Mouse (Mus musculus): ENCODE results near the gene Dot1l.

Gene Dot1l

GRCm38 (mm10) chr10:80792175-80793032 is 37.4 kb downstream of the Dot1l start:
- peak; percentile 30 for DNase-seq (ENCODE audit: low read depth, low spot score)

DNA sequence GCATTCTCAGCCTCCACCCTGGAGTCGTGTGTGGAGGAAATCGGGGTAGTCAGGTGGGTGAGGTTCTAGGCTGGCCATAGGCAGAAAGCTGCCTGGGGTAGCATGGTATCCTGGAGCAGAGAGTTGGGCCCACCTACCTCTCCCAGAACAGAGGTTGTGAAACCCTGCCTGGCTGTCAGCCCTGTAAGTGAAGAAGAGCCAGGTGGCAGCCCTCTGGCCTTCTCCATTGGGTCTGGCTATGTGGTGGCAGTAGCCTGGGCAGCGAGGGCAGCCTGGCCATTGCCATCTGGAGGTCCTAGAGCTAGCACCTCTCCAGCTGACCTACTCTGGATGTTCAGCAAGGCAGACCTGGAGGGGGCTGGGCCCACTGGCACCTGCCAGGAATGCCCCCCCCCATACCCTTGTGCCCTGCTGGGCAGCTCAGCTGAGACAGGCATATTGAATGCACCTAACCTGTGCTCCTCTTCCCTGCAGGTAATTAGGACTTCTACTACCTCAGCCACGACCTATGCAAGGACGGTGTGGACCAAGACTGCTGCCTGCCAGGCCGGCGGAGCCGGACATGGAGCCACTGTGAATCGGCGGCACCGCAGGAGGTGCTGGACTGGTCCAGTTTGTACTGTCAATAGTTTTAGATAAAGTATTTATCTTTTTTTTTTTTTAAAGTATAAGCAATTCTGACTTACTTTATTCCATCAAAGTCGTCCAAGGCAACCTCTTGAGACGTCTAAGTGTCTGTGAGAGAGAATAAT is 38.2 kb downstream of the Dot1l start:
- no peak for DNase-seq (ENCODE audit: low read depth, low spot score)

GRCm38 (mm10) chr10:80793803-80794202 is 38.8 kb downstream of the Dot1l start:
- DNase-seq (ENCODE audit: low read depth, low spot score): no peak

GRCm38 (mm10) chr10:80794750-80795149 is 39.7 kb downstream of the Dot1l start:
- no peak for DNase-seq (ENCODE audit: low read depth, low spot score)

GRCm38 (mm10) chr10:80796307-80796848 is 41.4 kb downstream of the Dot1l start:
- DNase-seq (ENCODE audit: low read depth, low spot score): no peak

DNA sequence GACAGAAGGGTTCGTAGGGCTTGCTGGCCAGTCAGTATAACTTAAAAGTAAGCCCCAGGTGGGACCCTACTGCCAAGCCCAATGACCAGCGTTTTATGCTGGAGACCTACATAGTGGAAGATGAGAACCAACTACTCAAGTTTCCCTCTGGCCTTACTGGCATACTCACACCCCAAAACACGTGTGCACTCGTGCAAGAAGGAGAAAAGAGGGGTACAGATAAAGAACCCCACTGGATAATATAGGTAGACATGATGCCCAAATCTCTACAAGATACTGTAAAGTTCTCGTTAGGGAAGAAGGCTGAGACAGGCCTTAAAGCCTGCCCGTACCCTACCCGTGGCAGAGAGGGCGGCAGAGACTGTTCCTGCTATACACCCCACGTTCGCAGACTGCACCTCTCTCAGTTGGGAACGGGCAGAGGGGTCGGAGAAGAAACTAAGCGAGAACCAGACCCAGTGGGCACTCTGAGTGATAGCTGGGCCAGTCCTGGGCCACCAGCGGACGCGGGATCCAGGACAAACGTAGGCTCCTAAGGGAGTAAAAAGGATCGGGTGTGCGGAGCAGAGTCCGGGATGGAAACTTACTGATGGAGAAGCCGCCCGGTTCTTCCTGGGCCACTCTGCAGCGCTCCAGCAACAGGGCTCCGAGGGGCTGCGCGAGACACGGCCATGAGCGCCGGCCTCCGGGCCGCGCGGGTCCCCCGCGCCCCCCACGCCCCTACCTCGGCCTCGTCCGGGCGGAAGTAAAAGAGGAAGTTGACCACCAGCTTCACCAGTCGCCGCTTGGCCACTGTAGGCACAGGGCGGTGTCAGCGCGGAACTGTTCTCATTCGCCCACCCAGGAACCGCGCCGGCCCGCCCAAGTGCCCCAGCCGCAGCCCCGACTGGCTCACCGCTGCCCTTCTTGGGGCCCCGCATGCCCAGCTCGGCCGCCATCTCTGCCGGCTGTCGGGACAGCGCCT is 42.5 kb downstream of the Dot1l start:
- peak; percentile 37 for DNase-seq (ENCODE audit: low read depth, low spot score)

DNA sequence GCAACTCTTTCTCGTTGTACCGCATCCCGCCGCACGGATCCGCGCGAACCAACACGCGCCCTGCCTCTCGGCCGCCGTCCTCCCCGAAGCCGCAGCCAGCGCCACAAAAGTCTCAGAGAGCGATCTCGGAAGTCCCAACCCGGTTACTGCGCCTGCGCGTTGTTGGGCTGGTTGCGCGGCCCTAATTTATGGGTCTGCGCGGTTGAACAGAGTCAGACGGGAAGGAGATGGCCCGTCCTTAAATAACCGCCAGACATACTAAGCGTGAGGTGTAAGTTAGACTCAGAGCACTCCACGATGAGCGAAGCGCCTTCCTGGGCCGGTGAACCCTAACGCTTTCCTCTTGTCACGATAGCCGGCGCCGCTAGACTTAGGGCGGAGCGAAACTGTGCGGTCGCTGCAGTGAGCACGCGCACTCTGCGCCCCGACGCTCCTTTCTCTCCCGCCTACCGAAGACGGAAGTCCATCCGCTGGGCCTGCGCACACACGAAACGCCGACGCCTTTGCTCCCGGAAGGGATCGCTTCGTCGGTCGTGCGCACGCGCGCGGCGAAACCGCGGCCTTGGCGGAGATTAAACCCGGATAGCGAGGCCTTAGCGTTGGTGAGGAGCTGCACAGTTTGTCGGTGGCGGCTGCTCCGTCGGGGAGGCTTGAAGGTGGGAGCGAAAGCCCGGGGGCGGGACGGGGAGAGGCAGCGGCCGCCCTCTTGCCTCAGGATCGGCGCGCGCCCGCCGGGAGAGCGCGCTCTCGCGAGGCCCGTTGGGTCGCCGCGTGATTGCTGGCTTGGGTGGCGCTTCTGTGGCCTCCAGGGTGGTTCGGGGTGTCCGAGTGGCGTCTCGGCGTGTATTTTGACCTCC is 43.4 kb downstream of the Dot1l start, which contains the start of the genes Sf3a2 and Plekhj1:
Gene Sf3a2 (plus strand): TSS at position 49 of the 857 bp plus-strand sequence.
Gene Plekhj1 (minus strand): TSS at position 477 of the 857 bp plus-strand sequence.
- peak; percentile 99 for DNase-seq (ENCODE audit: low read depth, low spot score)

DNA sequence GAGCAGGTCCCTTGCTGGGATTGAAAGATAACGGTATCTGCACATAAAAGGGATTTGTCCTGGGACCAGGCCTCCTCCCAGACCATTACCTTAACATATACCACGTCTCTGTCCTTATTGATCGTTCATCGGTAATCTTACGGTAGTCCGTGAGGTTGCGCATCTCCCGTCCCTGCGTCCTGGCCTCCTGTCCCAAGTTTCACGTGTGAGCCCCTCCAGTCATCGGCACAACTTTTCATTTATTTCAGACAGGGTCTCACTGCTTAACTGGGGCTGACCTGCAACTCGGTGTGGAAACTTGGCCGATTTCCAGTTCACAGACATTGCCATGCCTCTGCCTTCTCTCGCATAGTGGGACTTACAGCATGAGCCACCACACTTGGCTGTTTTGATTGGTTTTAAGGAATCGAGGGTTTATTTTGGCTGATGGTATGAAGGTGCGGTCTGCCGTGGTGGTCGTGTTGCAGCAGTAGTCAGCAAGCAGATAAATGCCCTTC is 44.1 kb downstream of the Dot1l start:
- DNase-seq (ENCODE audit: low read depth, low spot score): peak; percentile 52

DNA sequence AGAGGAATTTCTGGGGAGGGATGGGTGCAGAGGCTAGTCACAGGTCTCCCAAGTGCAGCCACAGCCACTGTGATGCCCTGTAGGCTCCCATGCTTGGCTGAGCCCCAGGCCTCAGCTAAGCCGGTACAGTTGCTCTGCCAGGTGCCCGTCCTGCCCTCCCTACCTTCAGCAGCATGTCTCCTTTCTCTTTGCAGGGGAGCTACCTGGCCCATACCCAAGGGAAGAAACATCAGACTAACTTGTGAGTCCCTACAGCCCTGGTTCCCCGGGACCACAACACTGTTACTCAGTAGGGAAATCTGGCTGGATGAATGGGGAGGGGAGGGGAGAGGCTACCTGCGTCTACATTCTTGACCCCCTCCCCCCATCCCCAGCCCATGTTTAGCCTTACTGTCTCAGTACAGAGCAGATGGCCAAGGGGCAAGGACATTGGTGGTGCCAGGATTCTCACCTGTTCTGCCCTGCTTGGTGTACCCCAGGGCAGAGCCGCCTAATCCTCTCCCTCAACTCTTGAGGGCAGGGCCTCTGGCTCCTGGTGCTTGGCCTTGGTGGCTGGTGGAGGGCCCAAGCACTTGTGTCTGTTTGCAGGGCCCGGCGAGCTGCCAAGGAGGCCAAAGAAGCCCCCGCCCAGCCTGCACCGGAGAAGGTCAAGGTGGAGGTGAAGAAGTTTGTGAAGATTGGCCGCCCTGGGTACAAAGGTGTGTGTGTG is 47.4 kb downstream of the Dot1l start:
- no peak for DNase-seq (ENCODE audit: low read depth, low spot score)

GRCm38 (mm10) chr10:80802996-80803395 is 48.0 kb downstream of the Dot1l start:
- no peak for DNase-seq (ENCODE audit: low read depth, low spot score)

DNA sequence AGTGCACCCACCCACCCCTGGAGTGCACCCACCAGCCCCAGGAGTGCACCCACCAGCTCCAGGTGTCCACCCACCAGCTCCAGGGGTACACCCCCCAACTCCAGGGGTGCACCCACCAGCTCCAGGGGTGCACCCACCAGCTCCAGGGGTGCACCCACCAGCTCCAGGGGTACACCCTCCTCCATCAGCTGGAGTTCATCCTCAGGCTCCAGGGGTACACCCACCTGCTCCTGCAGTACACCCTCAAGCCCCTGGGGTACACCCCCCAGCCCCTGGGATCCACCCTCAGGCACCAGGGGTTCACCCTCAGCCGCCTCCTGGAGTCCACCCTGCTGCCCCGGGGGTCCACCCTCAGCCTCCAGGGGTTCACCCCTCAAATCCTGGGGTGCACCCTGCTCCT is 49.3 kb downstream of the Dot1l start:
- no peak for DNase-seq (ENCODE audit: low read depth, low spot score)

DNA sequence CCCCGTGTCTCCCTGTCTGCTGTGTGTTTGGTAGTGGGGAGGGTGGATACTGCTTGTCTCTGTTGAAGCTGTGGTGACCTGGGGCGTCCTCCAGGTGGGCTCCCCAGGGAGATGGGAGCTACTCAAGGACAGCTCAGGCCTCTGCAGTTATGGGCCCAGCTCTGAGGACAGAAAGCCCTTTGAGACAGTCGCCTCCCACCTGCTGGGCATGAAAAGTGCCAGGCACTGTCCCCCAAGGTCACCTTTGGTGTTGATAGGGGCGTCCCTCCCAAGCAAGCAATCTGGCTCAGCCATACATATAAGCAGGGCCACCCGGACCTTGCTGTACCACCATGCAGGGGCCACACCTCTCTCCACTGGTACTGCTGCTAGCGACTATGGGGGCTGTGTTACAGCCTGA is 49.9 kb downstream of the Dot1l start, which contains the start of gene Amh:
Gene Amh (plus strand): TSS at position 328 of the 400 bp plus-strand sequence.
- no peak for DNase-seq (ENCODE audit: low read depth, low spot score)

- DNase-seq (ENCODE audit: low read depth, low spot score): no peak
Observed at GRCm38 (mm10) chr10:80805322-80805721, 50.3 kb downstream of the Dot1l start.

DNA sequence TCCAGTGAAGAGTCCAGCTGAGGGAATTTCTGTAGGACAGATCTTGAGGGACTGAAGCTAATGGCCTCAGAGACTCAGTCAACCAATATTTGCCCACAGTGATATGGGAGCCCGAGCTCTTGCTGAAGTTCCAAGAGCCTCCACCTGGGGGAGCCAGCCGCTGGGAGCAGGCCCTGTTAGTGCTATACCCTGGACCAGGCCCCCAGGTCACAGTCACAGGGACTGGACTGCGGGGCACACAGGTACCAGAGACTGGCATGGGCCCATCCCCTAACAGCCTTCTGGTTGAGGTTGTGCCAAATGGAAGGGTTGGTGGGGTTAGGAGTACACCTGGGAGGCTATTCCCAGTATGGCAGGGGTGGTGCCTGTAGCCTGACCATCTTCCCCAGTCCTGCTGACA is 50.9 kb downstream of the Dot1l start:
- DNase-seq (ENCODE audit: low read depth, low spot score): peak; percentile 67

GRCm38 (mm10) chr10:80806341-80807056 is 51.5 kb downstream of the Dot1l start:
- DNase-seq (ENCODE audit: low read depth, low spot score): no peak

DNA sequence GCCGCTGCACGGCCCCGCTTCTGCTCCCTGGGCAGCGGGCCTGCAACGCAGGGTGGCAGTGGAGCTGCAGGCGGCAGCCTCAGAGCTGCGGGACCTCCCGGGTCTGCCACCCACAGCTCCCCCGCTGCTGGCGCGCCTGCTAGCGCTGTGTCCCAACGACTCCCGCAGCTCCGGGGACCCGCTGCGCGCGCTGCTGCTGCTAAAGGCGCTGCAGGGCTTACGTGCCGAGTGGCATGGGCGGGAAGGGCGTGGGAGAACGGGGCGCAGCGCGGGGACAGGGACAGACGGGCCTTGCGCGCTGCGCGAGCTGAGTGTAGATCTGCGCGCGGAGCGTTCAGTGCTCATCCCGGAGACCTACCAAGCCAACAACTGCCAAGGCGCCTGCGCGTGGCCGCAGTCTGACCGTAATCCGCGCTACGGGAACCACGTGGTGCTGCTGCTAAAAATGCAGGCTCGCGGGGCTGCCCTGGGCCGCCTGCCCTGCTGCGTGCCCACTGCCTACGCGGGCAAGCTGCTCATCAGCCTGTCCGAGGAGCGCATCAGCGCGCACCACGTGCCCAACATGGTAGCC is 52.1 kb downstream of the Dot1l start:
- DNase-seq (ENCODE audit: low read depth, low spot score): peak; percentile 70

DNA sequence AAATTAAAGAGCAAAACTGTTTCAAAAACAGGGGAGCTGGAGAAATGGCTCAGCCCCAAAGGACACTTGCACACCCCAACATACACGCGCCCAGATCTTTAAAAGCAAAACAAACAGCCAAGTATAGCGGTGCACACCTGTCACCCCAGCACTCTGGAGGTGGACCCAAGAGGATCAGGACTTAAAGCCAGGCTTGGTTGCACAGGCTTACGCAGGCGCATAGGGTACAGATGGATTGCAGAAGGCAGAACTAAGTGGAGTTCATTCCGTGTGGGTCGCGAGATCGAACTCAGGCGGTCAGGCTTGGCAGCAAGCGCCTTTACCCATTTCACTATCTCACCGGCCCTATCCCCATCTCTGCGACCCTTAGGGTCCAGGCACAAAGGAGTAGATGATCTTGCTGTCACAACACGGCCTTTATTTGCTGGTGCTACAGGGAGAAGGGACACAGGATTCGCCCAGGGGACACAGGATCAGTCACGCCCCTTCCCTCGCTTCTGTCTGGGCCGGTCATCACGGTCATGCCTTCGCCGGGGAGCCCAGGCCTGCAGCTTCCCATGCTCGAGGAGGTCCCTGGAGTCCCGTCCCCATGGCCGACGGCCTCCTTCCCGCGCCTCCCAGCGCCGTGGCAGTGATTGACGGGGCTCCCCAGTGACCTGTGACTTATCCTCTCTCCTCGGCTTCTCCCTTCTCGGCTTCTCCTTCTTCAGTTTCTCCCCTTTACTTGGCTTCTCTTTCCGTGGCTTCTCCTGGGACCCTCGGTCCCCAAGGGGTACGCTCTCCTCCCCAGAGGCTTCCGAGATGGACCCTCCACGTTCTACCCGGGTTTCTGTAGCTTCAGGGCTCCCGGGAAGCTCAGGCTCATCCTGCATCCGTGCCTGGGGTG is 53.3 kb downstream of the Dot1l start:
- no peak for DNase-seq (ENCODE audit: low read depth, low spot score)

Measured in CD4-positive helper T cell, adult 2 months (primary cell).